Mouse (Mus musculus): ENCODE measurements at regions not wholly inside any gene's neighbourhood (a gene's known extent, or its start where the extent isn't known, plus 50 kb on each side); places are given as distances from the start of the nearest gene placed in this dataset.

DNA sequence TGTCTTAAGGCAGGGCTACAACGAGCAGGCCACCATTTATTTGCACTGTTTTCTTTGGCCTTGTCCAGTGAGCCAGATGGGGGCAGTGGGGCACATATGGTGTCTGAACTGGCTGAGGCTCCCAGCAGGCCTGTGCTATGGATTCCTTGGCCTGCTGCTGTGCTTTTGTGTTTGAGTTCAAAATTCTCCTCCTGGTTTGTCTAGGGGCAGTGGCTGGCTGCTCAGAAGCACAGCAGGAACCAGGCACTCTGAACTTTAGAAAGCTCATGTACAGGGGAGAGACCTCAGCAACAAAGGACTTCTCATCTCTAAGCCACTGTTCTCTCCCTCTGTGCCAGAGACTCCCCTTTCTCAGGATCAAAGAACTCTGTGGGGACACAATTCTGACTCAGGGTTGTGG lies 370.9 kb downstream of the Bckdhb start:
- DNase-seq (ENCODE audit: low spot score), result no peak

DNA sequence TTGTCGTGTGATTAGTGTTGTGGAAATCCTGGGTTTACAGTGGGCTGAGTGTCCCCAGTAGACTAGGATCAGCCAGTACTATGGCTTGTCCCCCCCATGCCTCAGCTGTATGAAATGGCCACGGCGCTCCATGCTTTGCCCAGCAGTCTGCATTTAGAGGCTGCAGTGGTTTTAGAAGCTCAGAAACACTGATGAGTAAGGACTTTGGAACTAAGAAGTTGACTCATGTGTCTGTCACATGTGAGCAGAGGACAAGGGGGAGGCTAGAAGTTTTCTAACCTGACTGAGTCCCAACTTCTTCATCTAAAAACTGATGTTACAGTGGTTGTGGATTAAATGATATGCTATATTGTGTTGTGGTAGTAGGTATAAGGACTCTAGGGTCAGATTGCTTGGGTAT lies 371.5 kb downstream of the Bckdhb start:
- no peak for DNase-seq (ENCODE audit: low spot score)

DNA sequence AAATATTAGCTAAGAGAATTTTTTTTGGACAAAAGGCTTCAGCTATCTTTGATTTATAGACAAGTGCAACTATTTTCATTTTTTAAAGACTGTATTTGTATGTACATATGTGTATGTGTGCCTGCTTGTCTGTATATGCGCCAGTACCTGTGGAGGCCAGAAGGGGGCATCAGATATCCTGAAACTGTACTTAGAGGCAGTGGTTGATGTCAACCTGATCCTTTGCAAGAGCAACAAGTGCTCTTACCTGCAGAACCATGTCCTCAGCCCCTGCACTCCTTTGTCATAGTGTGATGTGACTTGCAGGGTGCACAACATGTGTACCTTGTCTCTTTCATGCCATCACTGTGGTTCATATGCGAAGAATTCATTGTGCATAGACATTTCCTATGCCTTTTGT lies 379.5 kb downstream of the Bckdhb start:
- no peak for DNase-seq (ENCODE audit: low spot score)

DNA sequence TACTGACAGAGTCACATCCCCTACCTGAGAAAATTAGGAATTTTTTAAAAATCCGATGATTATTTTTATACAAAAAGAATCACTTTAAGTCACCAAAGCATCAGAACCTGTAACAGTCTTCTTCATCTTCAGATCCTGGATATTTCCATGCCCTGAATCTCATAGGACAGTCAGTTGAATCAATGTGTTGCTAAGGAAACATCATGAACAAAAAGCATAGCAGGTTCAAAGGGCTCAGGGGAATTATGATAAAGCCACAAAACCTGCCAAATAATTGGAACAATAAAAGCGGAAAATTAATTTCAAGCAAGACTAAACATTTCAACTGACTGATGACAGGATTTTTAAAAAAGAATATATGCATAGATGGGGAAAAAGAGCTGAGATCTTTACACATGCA lies 393.9 kb downstream of the Bckdhb start:
- no peak for DNase-seq (ENCODE audit: low spot score)

DNA sequence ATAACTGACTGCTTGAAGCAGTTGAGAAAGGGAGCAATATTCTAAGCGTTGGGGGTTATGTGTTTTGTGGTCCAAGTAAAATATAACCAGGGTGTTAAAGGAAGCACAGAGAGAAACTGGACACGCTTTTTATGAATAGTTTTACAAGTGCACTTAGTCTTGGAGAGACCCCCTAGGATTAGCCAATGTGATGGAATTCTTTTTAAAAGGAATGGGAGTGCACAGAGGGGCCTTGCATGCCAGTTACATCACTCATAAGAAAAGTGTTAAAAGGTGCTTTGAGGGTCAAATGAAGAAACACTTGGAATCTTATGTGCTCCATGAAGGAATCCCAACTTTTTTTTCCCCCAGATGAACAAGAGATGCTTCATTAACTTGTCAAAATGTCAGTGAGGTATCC lies 394.4 kb downstream of the Bckdhb start:
- DNase-seq (ENCODE audit: low spot score), result no peak

DNA sequence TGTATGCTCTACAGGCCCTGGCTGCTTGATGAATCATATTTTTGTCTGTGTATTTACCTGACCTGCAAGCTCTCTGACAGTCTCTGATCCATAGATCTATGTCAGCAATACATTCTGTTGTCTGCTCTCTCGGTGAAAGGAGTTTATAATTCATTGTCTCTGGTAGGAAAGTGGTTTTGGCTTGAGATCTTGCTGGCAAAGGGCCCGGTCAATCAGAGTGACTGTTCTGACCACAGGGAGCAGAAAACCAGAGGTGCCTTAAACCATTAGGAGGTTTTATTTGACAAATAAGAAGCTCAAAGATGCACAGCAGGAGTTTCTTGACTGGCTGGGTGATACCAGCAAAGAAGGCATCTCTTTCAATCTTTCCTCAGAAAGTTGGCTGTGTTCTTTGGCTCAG lies 398.2 kb downstream of the Bckdhb start:
- no peak for DNase-seq (ENCODE audit: low spot score)

DNA sequence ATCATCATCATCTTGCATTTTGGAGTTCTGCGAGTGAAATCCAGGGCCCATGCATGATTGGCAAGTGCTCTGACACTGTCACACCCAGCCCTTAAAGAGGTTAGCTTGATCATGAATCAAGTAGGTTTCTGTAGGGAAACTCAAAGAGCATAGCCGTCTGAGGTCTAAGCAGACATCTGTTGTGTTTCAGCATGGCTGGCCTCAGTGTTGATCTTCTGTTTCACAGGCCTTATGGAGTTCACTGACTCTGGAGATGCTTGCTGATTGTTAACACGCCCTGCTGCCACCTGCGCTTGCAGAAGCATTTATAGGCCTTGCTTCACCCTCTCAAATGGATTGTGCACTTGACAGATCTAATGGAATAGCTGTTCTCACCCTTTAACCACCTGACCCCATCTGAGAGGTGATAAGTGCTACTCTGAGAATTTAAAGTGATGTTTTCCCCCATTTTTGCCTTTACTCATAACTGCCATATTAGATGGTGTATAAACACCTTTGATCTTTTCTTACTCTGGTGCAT lies 406.2 kb downstream of the Bckdhb start:
- no peak for DNase-seq (ENCODE audit: low spot score)

DNA sequence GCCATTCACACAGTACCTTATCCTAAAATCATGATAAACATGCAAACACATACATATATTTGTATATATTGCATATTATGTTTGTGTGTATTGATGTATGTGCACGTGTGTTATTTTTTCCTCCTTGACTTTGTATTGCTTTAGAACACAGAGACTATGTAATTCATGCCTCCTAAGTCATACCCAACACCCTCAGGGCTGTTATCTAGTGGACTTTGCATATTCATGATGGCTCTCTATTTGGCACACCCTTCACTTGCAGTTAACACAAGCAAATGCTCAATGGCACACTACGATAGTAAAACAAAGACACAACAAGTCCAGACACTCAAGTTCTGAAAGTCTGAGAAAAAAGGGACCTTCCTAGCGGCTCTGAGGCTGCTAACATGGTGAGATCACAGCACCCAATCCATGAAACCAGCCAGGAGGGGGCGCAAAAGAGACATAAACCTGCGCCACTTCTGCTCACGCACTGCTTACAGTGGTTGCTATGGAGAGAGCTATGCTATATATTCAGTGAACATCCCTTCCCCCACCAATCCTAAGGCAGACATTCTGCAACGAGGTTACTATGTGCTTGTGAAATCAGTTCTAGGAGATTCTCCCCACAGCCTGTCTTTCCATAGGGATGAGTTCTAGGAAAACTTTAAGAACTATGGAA lies 418.6 kb downstream of the Bckdhb start:
- DNase-seq (ENCODE audit: low spot score), result peak; percentile 30

DNA sequence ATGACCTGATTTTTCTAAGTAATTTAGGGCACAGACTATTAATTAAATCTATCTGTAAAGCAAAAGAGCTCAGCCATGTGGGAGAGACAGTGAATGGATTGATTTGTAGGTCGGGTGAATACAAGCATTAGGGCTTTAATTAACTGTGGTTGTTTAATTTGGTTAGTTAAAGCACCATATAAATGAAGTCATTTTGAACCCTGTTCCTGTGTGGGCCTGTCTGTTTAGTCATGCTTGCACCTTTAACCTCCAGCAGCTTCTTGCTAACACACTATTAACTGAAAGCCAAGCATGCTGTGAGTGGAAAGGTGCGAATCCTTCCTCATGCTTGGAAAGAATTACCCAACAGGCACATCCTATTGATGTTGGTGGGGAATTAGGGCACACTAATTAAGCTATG lies 425.3 kb downstream of the Bckdhb start:
- DNase-seq (ENCODE audit: low spot score), result no peak

DNA sequence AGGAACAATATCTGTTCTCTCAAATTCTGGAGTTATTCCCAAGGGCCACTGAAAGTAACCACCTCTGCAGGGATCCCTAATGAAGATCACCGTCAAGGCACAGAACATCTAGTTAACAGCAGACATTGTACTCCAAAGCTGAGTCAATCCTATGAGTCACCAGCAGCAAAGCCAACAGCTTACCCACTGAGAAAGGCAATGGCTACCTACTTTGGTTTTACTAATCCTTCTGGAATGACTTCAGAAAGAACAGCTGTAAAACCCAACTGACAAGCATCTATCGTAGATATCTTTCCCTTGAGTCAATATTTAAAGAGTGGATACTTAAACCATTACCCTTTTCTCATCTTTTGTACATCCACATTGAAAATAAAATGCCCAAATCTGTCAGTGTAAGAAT lies 429.5 kb downstream of the Bckdhb start:
- no peak for DNase-seq (ENCODE audit: low spot score)

DNA sequence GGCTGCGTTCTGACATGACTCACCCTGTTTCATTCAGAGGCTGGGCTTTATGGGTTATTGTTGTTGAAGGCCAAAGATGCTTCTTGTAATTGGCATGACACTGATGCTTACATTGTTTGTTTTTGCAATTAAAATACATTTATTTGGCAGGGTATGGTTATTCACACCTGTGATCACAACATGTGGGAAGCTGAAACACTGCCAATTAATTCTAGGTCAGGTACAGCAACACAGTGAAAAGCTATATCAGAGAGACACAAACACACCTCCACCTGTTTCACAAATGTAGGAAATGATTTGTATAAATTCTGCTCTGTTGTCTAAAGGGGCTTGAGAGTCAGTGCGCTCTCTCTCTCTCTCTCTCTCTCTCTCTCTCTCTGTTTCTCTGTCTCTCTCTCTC lies 431.2 kb downstream of the Bckdhb start:
- DNase-seq (ENCODE audit: low spot score), result no peak

DNA sequence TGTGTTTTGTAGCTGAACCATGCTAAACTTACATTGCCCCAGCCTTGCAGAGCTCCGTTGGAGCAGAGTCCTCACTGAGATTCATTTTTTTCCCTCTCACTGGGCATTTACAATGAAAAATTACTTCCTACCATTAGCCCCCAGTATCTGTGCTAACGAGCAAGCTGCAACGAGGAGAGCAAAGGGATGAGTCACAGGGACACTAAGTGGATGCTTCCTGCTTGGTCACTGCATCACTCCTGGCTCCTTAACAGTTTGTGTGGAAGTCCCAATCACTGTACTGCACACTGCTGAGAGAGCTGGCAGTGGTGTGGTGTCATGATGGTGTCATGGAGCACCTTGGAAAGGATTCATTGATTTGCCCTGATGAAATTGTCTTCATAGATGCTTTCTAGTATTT lies 434.9 kb downstream of the Bckdhb start:
- DNase-seq (ENCODE audit: low spot score), result no peak

DNA sequence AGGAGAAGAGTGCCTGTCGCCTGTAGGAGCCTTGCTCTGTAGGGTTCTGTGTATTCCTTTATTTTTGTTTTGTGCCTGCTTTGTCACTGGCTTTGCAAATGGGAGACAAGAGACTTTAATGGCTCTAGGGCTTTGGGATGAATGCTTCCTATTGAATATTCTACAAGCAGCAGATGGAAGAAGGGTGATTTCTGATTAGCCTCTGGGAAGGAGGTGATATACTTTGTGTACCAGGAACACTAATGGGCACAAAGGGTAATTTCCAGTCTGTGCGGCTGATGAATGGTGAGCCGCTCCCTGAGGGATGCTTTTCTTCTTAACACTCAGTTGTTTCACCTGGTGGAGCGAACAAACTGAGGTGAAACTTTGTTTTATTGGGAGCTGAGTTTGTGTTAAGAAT lies 435.5 kb downstream of the Bckdhb start:
- no peak for DNase-seq (ENCODE audit: low spot score)

DNA sequence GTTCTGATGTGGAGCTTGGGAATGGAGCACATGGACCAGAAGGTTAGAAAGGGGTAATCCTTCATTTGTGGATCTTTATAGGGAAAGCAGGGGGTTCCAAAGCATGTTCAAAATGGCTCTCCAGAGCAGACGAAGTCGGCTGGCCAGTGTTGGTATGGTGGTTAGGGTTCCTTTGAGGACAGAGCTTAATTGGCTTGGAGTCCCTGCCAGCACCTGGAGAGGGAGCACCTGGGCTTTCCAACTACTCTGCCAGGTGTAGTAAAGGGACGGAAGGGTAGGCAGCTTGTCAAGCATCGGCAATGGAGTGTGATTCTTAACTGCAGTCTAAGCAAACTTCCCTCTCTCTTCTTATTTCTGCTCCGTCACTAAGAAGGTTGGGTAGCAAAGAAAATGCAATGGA lies 438.5 kb downstream of the Bckdhb start:
- DNase-seq (ENCODE audit: low spot score), result no peak

DNA sequence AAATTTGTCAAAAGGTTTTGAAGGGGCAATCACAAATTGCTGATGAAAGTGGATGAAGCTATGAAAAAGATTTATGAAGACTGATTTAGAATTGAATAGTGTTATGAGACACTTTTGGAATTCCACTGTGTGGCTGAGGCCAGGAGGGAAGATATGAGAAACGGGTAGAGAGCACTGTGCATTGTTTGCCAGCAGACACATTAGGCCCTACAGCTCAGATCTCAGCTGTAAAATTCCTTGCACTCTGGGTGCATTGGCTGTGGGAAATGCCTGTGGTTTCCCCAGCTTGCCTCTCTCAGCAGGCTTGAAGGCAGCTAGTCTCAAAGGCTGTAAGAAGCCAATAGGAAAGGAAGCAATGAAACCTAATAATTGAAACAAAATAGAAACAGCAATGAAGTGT lies 444.3 kb downstream of the Bckdhb start:
- no peak for DNase-seq (ENCODE audit: low spot score)

DNA sequence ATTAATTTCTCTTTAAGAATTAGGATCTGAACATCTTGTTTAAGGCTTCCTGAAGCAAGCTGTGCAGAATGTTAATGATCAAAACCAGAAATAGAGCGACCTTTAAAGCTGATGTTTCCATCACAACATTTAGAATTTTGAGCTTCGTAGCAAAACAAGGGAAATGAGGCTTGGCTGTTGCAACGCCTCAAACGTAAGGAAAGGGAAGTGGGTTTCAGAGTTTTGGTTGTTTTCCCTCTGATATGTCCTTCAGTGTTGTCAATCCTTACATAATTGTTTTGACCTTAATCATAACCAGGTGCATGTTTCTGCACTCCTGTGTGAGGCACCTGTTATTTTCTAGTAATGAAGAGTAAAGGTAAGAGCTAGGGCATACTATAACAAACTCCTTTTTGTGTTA lies 445.3 kb downstream of the Bckdhb start:
- DNase-seq (ENCODE audit: low spot score), result no peak

DNA sequence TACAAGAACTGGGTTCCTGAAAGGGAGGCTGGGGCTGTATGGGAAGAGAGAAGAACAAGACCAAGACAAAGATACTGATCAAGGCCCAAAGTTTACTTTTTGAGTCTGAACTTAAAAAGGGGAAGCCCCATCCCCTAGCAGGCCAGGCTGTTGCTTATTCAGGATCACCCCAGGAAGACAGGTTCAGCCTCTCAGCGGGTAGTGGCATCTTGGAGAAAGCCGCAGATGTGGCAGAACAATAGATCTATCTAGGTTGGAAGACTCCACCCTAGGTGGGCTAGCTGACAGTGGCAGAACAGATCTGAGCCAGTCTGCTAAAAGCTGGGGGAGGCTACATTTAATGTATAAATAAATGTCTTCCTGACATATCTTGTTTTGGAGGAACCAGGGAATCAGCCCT lies 450.8 kb downstream of the Bckdhb start:
- DNase-seq (ENCODE audit: low spot score), result no peak

DNA sequence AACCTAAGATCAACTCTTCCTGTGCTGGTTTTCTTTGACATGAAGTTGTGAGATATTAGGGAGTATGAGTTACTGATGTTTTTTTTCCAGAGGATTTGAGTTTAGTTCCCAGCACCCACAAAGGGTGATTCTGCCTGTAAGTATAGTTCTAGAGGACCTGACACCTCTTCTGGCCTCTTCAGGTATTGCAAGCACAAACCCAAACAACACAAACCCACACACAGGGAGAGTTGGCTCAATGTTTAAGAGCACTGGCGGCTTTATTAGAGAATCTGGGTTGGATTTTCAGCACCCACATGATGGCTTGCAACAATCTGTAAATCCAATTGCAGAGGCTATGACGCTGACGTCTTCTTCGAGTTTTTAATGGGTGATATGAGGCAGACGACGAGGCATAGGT lies 451.7 kb downstream of the Bckdhb start:
- DNase-seq (ENCODE audit: low spot score), result no peak

DNA sequence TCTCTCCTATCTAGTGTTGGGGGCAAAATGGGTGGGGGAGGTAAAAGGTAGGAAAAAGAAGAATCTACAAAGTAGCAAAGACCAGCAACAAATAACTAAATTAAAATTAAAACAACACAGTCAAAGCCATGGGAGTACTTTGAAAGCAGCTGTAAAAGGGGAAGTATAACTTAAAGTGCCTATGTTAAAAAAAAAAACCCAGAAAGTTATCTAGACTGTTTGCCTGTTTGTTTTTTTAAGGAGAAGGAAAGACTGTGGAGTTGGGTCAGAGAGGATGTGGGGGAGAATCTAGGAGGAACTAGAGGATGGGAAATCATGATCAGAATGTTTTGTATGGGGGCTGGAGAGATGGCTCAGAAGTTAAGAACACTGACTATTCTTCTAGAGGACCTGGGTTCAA lies 457.0 kb downstream of the Bckdhb start:
- DNase-seq (ENCODE audit: low spot score), result no peak

DNA sequence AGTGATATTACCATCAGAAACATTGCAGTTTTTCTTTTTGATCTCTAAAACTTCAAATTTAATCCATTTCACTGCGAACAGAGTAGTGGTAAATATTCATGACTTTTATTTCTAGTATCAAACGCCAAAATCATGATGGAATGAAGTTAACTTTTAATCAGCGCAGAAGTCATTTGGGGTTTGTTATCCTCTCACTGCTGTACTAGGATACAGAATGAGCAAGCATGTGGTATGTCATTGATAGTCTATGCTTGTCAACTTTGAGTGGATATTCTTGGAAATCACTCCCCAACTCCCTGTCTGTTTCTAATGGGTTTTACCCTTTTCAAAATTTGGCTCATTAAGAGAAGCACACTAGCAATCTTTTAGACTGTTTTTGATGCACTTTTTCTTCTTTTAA lies 464.9 kb downstream of the Bckdhb start:
- DNase-seq (ENCODE audit: low spot score), result no peak

DNA sequence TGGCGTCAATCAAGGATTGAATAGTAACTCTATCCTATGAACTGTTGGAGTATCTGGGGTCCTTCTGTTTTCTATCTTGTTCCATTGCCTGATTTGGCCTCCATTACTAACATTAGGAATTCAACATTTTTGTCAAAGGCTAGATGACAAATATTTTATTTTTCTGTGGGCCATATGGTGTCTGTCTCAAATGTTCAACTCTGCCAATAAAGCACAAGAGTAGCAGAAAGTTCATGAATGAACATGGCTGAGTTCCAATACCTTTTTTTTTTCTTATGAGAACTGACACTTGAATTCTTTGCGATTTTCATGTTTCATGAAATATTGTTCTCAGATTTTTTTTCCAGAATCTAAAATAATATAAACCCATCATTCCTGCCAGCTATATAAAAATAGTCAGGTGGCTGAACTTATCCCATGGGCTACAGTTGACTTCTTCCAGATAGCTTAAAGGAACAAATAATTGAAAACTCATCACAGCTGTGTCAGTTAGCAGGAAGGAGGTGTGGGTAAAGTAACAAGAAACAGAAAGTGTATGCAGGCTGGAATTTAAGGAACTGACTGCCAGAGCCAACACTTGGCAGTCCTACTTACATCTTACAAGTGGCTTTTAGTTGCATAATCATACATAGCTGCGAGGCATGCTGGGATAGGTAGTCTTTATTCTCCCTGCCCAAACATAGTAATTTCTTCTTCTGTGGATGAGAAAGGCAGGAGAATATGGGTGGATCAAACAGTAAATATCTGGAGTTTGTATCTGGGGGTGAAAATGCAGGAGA lies 469.8 kb downstream of the Bckdhb start:
- DNase-seq (ENCODE audit: low spot score), result no peak

DNA sequence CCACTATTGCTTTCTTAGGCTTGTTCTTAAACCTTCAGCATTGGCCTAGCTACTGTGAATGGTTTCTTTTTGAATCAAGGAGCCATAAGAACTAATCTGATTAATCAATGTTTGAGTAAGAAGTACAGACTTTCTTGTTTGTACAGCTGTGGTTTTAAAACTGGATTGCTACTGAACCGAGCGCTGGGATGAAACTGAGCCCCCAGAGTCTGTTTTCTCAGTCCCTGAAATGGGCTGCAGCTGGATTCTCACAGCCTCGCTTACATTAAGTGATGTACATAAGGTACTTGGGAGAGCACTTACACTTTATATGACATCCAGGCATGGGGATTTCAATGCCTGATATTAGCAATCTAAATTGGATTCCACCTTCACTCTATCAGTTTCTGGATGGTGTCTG lies 474.5 kb downstream of the Bckdhb start:
- no peak for DNase-seq (ENCODE audit: low spot score)

DNA sequence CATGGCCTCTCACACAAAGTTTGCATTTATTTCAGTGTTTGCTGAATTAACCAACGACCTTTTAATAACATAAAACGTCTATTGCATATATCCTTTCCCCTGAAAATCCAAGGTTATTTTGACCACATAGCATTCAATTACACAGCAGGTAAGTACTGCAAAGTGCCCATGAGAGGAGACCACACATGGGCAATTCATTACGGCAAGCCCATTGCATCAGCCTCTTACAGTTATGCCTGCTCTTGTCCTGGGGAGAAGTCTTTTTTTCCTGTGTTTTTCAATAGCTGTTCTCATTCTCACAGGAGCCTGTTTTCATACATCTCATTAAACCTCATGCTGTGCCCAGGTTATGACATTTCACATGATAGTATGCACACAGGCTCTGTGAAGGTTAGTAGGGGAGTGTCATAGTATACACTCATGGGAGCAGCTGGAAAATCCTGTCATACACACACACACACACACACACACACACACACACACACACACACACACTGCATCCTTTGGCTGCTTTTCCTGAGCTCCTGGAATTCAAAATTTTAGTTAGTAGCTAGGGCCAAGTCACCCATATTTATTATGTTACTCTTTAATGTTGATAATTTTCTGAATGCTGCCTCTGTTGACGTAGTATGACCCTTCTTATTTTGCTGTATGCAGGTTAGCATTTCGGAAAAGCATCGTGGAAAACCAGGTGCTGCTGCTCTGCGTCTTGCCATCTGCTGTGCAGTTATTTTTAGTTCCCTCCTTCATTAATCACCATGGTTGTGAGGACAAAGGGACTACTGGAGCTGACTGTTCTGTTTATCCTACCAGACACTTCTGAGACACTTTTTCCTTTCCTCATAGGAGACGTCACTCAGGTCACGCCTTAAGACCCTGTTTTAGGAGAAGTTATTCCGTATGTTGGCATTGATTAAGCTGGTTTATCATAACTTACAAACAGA lies 483.6 kb downstream of the Bckdhb start:
- no peak for DNase-seq (ENCODE audit: low spot score)
